Mouse (Mus musculus): ENCODE results near the gene Nelfe. TPM values are rescaled to one million over a fixed set of nuclear protein-coding genes. Genes with fewer than 3 reads are reported as not detected.
"Not testable (repeated sequence)": the region's sequence is repeated elsewhere in the genome, so short reads cannot be mapped to it uniquely, and the experiment has no call there.

Nelfe gene
- polyA plus RNA-seq, 1 experiment from 2014 or later: 85.8 TPM

DNA sequence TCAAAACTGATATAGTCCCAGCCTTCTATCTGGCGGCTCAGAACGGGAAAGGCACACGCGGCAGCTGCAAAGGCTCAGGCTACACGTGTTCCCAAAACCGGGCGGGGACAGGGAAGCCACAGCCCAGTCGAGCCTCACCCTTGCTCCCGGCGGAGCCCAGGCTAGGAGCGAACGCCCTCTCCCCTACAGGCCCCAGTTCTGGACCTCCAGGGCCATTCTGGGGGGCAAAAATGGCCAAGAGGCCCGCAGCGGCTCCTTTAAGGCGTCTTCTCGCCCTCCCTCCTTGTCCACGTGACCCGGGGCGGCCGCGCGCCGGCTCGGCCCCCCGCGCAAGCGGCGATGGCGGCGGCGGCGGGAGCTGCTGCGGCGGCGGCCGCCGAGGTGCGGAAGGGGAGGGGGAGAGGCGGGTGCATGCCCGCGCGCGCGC, 48.0 kb downstream of the Nelfe start, which contains the start of the genes C2 and Ehmt2:
C2 (minus strand) TSS at position 106 of the 427 bp plus-strand sequence.
Ehmt2 (plus strand) TSS at position 310 of the 427 bp plus-strand sequence.
- H3K4me3 ChIP-seq (ENCODE audit: low read depth, low read length): peak within 1 kb of the TSS; percentile 89
- peak; percentile 35; the same call in 1 of the 2 replicates for ATAC-seq (ENCODE audit: low read depth)
- 0% methylated on average over 15 of the region's 44 CpGs for WGBS

DNA sequence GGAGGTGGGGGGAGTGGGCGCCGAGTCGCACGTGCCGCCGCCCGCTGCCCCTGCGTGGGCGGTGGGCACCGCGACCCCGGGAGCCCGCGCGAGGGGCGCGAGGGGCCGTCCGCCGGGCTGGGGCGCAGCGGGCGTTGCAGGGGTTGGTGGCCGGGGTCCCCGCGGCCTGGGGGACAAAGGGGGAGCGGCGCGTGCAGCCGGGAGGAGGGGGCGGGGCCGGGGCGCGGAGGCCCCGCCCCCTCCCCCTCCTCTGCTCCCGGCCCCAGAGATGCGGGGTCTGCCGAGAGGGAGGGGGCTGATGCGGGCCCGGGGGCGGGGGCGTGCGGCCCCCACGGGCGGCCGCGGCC, 48.5 kb downstream of the Nelfe start:
- ATAC-seq (ENCODE audit: low read depth): no peak

More for the DNA sequence above, 48.0 kb downstream of the Nelfe start, which contains the start of the genes C2 and Ehmt2:
- H3K9ac ChIP-seq (ENCODE audit: low read depth, low read length): peak within 1 kb of the TSS; percentile 84
- H3K9me3 ChIP-seq (ENCODE audit: control insufficient read depth, low read length): no peaks in the 10 kb centered on the region
- H3K4me2 ChIP-seq (ENCODE audit: low read depth, low read length): peak within 1 kb of the TSS; percentile 74
- peak; percentile 88 for DNase-seq (ENCODE audit: low spot score)
- peaks cover 12% of the 10 kb centered on the region; the same call in 1 of the 2 replicates for H3K4me1 ChIP-seq (ENCODE audit: control insufficient read depth, insufficient read depth, low read length)
- H3K36me3 ChIP-seq (ENCODE audit: control insufficient read depth, insufficient read depth, low read length): peaks cover 30% of the 10 kb centered on the region
- no peaks in the 10 kb centered on the region for H3K27me3 ChIP-seq (replicated peaks; ENCODE audit: control insufficient read depth, insufficient read depth, low read length)
- peak within 1 kb of the TSS; percentile 96 for H3K27ac ChIP-seq (replicated peaks; ENCODE audit: low read depth, low read length)

GRCm38 (mm10) chr17:34899053-34899889, 49.1 kb downstream of the Nelfe start:
- Histone ChIP-seq H3K36me3 (ENCODE audit: control insufficient read depth, insufficient read depth, low read length) (peaks cover 40% of the 10 kb centered on the region), H3K9ac (ENCODE audit: low read depth, low read length) (peak overlapping the region; percentile 84), H3K27me3 (replicated peaks; ENCODE audit: control insufficient read depth, insufficient read depth, low read length) (no peaks in the 10 kb centered on the region), H3K9me3 (ENCODE audit: control insufficient read depth, low read length) (no peaks in the 10 kb centered on the region), H3K4me2 (ENCODE audit: low read depth, low read length) (peak overlapping the region; percentile 74), H3K4me1 (ENCODE audit: control insufficient read depth, insufficient read depth, low read length) (peaks cover 12% of the 10 kb centered on the region; the same call in 1 of the 2 replicates), H3K4me3 (ENCODE audit: low read depth, low read length) (peak overlapping the region; percentile 89), H3K27ac (replicated peaks; ENCODE audit: low read depth, low read length) (peak overlapping the region; percentile 96)
- WGBS: under 1% methylated on average over 26 of the region's 45 CpGs
- DNase-seq (ENCODE audit: low spot score): peak; percentile 24
- no peak; the same call in 1 of the 2 replicates for ATAC-seq (ENCODE audit: low read depth)

More for the DNA sequence above, 48.5 kb downstream of the Nelfe start:
- peak overlapping the region; percentile 74 for H3K4me2 ChIP-seq (ENCODE audit: low read depth, low read length)
- peaks cover 35% of the 10 kb centered on the region for H3K36me3 ChIP-seq (ENCODE audit: control insufficient read depth, insufficient read depth, low read length)
- H3K27ac ChIP-seq (replicated peaks; ENCODE audit: low read depth, low read length): peak overlapping the region; percentile 96
- peaks cover 12% of the 10 kb centered on the region; the same call in 1 of the 2 replicates for H3K4me1 ChIP-seq (ENCODE audit: control insufficient read depth, insufficient read depth, low read length)
- H3K4me3 ChIP-seq (ENCODE audit: low read depth, low read length): peak overlapping the region; percentile 89
- no peaks in the 10 kb centered on the region for H3K27me3 ChIP-seq (replicated peaks; ENCODE audit: control insufficient read depth, insufficient read depth, low read length)
- DNase-seq (ENCODE audit: low spot score): peak; percentile 66
- WGBS: no CpG with 5 or more reads among the region's 47 CpGs
- H3K9ac ChIP-seq (ENCODE audit: low read depth, low read length): peak overlapping the region; percentile 84
- H3K9me3 ChIP-seq (ENCODE audit: control insufficient read depth, low read length): no peaks in the 10 kb centered on the region

- WGBS: 2% methylated on average over 5 of the region's 5 CpGs
These were observed 49.7 kb downstream of the Nelfe start for GRCm38 (mm10) chr17:34899890-34900243.

GRCm38 (mm10) chr17:34900826-34901225, 50.6 kb downstream of the Nelfe start:
- H3K4me1 ChIP-seq (ENCODE audit: control insufficient read depth, insufficient read depth, low read length); ATAC-seq (ENCODE audit: low read depth); DNase-seq (ENCODE audit: low spot score); H3K27ac ChIP-seq (replicated peaks; ENCODE audit: low read depth, low read length); H3K9me3 ChIP-seq (ENCODE audit: control insufficient read depth, low read length); H3K9ac ChIP-seq (ENCODE audit: low read depth, low read length); H3K27me3 ChIP-seq (replicated peaks; ENCODE audit: control insufficient read depth, insufficient read depth, low read length); H3K4me3 ChIP-seq (ENCODE audit: low read depth, low read length): not testable (repeated sequence)
- Histone ChIP-seq H3K36me3 (ENCODE audit: control insufficient read depth, insufficient read depth, low read length) (peaks cover 55% of the 10 kb centered on the region), H3K4me2 (ENCODE audit: low read depth, low read length) (peak overlapping the region; percentile 74)

More at GRCm38 (mm10) chr17:34899890-34900243, 49.7 kb downstream of the Nelfe start:
- H3K36me3 ChIP-seq (ENCODE audit: control insufficient read depth, insufficient read depth, low read length): peaks cover 46% of the 10 kb centered on the region
- H3K9ac ChIP-seq (ENCODE audit: low read depth, low read length): peak overlapping the region; percentile 84
- peak overlapping the region; percentile 74 for H3K4me2 ChIP-seq (ENCODE audit: low read depth, low read length)
- peak overlapping the region; percentile 89 for H3K4me3 ChIP-seq (ENCODE audit: low read depth, low read length)
- peak overlapping the region; percentile 96 for H3K27ac ChIP-seq (replicated peaks; ENCODE audit: low read depth, low read length)
- DNase-seq (ENCODE audit: low spot score): no peak
- H3K9me3 ChIP-seq (ENCODE audit: control insufficient read depth, low read length): no peaks in the 10 kb centered on the region
- ATAC-seq (ENCODE audit: low read depth): no peak
- H3K27me3 ChIP-seq (replicated peaks; ENCODE audit: control insufficient read depth, insufficient read depth, low read length): no peaks in the 10 kb centered on the region
- H3K4me1 ChIP-seq (ENCODE audit: control insufficient read depth, insufficient read depth, low read length): peaks cover 12% of the 10 kb centered on the region; the same call in 1 of the 2 replicates

DNA sequence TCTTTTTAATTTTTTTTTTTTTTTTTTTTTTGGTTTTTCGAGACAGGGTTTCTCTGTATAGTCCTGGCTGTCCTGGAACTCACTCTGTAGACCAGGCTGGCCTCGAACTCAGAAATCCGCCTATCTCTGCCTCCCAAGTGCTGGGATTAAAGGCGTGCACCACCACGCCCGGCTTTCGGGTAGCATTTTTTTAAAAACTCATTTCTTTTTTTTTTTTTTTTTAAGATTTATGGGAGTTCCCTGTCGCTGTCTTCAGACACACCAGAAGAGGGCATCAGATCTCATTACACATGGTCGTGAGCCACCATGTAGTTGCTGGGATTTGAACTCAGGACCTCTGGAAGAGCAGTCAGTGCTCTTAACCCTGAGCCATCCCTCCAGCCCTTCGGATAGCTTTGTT, 51.8 kb downstream of the Nelfe start:
- H3K9me3 ChIP-seq (ENCODE audit: control insufficient read depth, low read length); H3K9ac ChIP-seq (ENCODE audit: low read depth, low read length); DNase-seq (ENCODE audit: low spot score); H3K4me1 ChIP-seq (ENCODE audit: control insufficient read depth, insufficient read depth, low read length); ATAC-seq (ENCODE audit: low read depth); H3K4me2 ChIP-seq (ENCODE audit: low read depth, low read length); H3K27me3 ChIP-seq (replicated peaks; ENCODE audit: control insufficient read depth, insufficient read depth, low read length); H3K4me3 ChIP-seq (ENCODE audit: low read depth, low read length); H3K27ac ChIP-seq (replicated peaks; ENCODE audit: low read depth, low read length): not testable (repeated sequence)
- peaks cover 58% of the 10 kb centered on the region for H3K36me3 ChIP-seq (ENCODE audit: control insufficient read depth, insufficient read depth, low read length)
- 87% methylated on average over 9 of the region's 10 CpGs for WGBS

DNA sequence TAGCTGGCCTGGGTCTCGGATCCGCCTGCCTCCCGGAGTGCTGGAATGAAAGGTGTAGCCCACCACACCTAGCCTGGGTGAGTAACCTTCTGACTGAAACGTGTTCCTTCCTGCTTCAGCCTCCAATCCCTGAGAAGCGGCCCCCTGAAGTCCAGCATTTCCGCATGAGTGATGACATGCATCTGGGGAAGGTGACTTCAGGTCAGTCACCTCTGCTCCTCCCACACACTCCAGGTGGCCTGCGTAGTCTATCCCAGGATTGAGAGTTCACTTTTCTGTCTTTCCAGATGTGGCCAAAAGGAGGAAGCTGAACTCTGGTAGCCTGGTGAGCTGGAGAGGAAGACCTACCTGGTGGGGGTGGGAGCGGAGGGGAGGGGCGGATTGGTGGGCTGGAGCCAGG, 52.7 kb downstream of the Nelfe start:
- ATAC-seq (ENCODE audit: low read depth) (no peak), DNase-seq (ENCODE audit: low spot score) (no peak)
- Histone ChIP-seq H3K27ac (replicated peaks; ENCODE audit: low read depth, low read length) (no peak overlapping the region), H3K9ac (ENCODE audit: low read depth, low read length) (no peak overlapping the region), H3K27me3 (replicated peaks; ENCODE audit: control insufficient read depth, insufficient read depth, low read length) (no peaks in the 10 kb centered on the region), H3K4me3 (ENCODE audit: low read depth, low read length) (no peak overlapping the region), H3K9me3 (ENCODE audit: control insufficient read depth, low read length) (no peaks in the 10 kb centered on the region), H3K4me1 (ENCODE audit: control insufficient read depth, insufficient read depth, low read length) (no peaks in the 10 kb centered on the region), H3K36me3 (ENCODE audit: control insufficient read depth, insufficient read depth, low read length) (peaks cover 68% of the 10 kb centered on the region), H3K4me2 (ENCODE audit: low read depth, low read length) (no peak overlapping the region)
- WGBS: 91% methylated on average over 9 of the region's 9 CpGs
